Mouse (Mus musculus) gastrocnemius, adult 18-20 months (tissue): ENCODE results near the gene Ppp1r14a. TPM values are rescaled to one million over a fixed set of nuclear protein-coding genes. Genes with fewer than 3 reads are reported as not detected.

ENCODE experiments used
- DNase-seq: peaks from one replicate; pipeline ENCODE4 v3.0.0; 2021; ENCODE audit warnings: low spot score
- long read RNA-seq, 2 experiments: library from polyadenylated mRNA; stranded (forward); transcript quantifications; one replicate each; pipeline ENCODE4 v2.0.0; 2021
- total RNA-seq, 2 experiments: library from RNA; stranded (reverse); gene quantifications; 2 replicates each; pipeline ENCODE4 v1.2.3; 2021

The Ppp1r14a gene
- total RNA-seq: 1 to 10 TPM; 3.3 to 3.4 TPM
- long read RNA-seq, experiment 1, partial matches to known transcripts: 0 of 2 reads
- long read RNA-seq, experiment 1, other reads (novel, unspliced or antisense): 1 of 2 reads
- long read RNA-seq, experiment 2, partial matches to known transcripts: 0 of 3 reads
- long read RNA-seq, experiment 2, other reads (novel, unspliced or antisense): 0 of 3 reads

DNA sequence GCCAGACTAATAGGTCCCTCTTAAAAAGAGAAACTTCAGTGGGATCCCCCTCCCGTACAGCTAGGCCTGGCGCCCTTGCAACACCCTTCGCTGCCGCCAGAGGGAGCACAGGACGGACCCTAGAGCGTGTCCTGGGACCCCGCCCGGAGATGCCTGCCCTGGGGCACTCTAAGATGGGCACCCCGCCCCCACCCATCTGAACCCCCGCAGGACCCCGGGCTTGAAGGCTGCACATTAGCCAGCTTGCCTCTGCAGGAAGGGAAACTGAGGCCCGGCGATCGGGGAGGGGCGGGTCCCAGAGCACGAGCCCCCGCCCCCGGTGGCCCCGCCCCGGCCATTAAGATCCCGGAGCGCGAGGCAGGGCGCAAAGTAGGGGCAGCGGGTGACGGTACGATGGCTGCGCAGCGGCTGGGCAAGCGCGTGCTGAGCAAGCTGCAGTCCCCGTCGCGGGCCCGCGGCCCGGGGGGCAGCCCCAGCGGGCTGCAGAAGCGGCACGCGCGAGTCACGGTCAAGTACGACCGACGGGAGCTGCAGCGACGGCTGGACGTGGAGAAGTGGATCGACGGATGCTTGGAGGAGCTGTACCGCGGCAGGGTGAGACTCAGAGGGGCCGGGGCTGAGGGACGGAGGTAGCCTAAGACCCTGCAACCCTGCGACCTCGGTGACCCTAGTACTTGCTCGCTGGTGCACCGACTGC, at the start of gene Ppp1r14a:
Gene Ppp1r14a, plus strand, starts transcription at position 367 of the 697 bp plus-strand sequence.
- peak; percentile 71 for DNase-seq

GRCm38 (mm10) chr7:29244732-29245416, 44.2 kb upstream of the Ppp1r14a start:
- DNase-seq: peak; percentile 34

- DNase-seq: no peak
Observed at GRCm38 (mm10) chr7:29246015-29246414, 43.1 kb upstream of the Ppp1r14a start.

DNA sequence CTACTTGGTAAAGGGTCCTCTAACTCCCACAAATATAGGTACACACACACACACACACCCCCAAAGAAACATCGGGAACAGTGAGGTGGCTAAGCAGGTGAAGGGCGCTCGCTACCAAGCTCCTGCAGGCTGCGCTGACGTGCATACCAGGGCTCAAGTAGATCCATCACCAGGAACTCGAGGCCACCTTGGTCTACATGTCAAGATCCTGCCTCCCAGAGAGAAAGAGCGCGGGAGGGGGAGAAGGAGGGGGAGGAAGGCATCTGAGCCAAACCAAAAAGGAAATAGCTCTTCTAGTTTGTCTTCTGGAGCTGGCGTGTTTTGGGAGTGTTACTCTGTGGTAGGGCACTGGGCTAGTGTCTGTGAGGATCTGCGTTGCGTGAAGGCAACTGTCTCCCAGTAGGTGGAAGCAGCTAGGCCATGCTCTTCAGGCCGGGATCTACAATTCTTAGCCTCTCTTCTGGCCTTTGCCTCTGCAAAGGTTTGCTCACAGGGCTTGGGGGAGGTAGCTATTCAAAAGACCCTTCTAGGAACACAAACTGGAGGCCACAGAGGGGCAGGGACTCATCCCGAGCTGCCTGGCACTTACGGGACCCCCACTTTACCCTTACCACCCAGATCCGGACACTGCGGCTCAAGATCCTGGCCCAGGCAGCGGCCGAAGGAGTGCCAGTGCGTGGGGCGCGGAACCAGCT, 42.3 kb upstream of the Ppp1r14a start:
- DNase-seq: no peak

- DNase-seq: peak; percentile 79
Observed at GRCm38 (mm10) chr7:29247314-29247700, 41.8 kb upstream of the Ppp1r14a start.

DNA sequence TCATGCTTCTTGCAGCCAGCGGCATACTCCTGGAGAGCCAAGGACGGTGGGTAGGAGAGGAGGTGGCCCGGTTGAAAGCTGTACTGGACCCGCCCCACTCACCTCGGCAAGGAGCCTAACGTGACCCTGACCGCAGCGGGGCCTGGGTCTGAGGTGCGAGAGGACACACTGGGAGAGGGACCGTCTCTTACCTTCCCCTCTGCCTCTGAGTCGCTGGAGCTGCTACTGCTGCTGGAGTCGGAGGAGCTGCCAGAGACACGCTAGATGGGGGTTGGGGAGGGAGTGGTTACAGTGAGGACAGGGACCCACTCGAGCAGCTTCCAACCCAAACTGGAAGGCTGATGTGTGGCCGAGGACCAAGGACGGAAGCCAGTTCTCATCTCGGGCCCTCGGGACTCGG, 41.4 kb upstream of the Ppp1r14a start:
- no peak for DNase-seq

DNA sequence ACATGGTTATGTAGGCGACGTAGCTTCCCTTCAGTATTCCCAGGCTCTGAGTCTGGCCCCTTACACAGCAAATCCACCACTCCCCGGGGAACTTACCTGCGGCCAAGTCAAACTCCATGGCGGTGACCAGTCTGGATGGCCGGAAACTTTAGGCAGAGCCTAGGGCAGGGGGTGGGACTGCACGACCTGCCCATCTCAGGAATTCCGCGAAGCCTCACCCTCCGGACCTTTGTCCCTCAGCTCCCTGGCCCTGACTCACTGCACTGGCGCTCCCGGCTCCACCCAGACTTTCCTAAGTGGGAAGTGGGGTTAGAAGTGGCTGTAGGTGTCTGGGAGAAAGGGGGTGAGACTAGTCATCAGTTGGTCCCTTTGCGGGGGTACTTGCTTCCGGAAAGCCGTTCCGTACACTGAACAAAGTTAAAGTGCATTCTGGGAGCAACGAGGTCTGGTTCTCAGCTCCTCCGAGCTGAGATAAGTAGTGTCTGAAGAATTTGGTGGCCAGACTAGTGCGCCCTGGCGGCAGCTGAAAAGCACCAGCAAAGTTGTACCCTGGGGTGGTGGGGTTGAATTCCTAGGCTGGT, 40.8 kb upstream of the Ppp1r14a start, which contains the start of gene 2200002D01Rik:
Gene 2200002D01Rik, minus strand, starts transcription at position 206 of the 581 bp plus-strand sequence.
- no peak for DNase-seq

GRCm38 (mm10) chr7:29251166-29251565, 37.9 kb upstream of the Ppp1r14a start:
- no peak for DNase-seq

DNA sequence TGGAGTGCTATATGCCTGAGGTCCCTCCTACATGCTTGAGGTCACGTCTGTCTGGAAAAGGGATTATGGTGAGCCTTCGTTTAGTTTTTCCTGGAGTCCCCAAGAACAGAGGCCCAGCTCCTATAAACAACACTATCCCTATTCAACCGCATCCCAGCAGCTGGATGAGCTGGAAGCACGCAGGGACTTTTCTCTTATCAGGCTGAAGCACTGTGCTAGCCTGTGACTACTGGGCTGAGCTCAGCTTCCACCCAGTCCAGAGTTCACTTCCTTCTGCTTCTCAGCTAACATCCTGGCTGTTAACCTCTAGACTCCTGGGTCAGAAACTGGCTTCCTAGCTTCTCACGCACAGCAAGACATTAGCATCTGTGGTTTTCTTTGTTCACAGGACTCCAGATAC, 35.3 kb upstream of the Ppp1r14a start:
- DNase-seq: no peak

- DNase-seq: no peak
Observed at GRCm38 (mm10) chr7:29255875-29256274, 33.2 kb upstream of the Ppp1r14a start.

- DNase-seq: no peak
Observed at GRCm38 (mm10) chr7:29257368-29257767, 31.7 kb upstream of the Ppp1r14a start.

- no peak for DNase-seq
Observed at GRCm38 (mm10) chr7:29259781-29260730, 29.1 kb upstream of the Ppp1r14a start.

DNA sequence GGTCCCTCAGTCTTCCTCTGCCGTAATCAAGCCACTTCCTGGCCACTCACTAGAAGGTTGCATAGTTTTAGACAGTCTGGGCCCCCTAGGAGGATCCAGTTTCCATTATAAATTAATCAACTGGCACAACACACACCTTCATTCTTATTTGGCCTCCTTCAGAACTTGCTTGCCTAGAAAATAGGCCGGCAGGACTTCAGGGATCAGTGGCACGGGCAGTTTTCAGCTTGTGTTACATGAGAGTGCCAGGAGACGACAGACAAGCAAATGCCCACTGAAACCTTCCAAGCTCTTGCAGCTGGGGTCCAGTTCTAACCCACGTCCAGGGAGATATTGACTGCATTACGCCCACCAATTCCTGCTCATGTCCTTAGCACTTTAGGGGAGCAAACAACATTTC, 27.0 kb upstream of the Ppp1r14a start:
- peak; percentile 16 for DNase-seq

DNA sequence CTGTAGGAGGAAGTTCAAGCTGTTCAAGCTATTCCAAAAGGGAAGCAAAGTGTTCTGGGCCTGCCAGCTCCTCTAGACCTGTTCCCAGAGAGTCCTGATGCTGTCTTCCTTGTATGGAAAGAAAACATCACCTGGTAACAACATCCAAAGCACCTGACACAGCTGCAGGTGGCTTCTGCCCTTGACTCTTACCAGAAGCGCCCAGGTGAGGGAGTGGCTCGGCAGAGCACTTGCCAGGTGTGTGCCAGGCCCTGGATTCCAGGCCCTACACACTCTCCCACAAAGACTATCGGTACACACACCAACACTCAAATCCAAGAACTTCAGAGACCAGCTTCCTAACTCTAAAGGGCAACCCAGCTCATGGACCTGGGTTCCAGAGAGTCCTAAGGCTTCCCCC, 25.3 kb upstream of the Ppp1r14a start:
- DNase-seq: no peak

GRCm38 (mm10) chr7:29265636-29266035, 23.5 kb upstream of the Ppp1r14a start:
- no peak for DNase-seq

GRCm38 (mm10) chr7:29266931-29267330, 22.2 kb upstream of the Ppp1r14a start:
- no peak for DNase-seq

- no peak for DNase-seq
Observed at GRCm38 (mm10) chr7:29270445-29270844, 18.7 kb upstream of the Ppp1r14a start.

DNA sequence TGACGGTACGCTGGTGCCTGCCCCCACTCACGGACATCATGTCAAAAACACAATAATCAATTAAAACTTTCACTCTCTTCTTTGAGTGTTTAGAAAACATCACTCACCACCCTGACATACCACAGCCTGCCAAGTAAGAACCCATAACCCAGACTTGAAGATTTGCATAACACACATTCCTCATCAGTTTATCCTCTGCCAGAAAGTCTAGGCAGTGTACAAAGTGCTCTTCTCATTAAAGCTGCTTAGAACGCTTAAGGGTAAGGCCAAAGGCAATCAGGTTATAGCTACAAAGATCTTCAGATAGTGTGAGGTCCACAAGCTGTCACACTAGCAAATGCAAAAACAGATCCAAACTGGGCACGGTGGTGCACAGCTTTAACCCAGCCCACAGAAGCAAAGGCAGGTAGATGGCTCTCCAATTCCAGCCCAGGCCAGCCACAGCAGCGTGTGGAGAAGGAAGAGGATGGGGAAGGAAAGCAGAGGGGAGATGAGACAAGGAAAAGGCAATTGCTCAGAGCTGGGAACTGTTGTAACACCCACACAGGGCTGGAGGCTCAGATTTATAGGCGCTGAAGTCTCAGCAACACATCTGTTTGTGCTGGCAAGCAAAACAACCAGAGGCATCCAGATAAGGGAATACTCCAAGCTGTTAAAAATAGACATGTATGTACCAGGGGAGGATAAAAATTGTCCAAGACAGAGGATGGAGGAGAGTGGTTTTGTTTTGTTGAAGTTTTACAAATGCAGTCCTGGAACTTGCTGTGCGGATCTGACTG, 17.2 kb upstream of the Ppp1r14a start:
- DNase-seq: no peak

DNA sequence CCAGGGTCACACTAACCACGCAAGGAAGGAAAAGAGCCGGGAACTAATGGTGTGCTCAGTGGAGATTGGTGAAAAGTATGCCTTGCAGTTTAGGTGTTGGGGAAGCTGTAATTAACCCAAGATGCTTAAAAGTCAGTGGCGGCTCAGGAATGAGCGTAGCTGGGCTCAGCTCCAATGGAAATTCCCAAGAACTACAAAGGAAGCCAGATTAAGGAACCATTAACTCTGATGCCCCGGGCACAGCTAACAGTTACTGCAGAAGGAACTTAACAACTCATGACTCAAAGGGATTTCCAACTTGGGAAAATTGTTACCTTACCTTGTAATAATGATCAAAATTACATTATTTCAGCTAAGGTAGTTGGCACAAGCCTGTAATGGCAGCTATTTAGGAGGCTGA, 12.4 kb upstream of the Ppp1r14a start:
- no peak for DNase-seq

GRCm38 (mm10) chr7:29277510-29277909, 11.6 kb upstream of the Ppp1r14a start:
- DNase-seq: no peak
